Mouse (Mus musculus): ENCODE data around the gene Ifi206.
"Not testable (repeated sequence)": the region's sequence is repeated elsewhere in the genome, so short reads cannot be mapped to it uniquely, and the experiment has no call there.

Ifi206 gene

GRCm38 (mm10) chr1:173490812-173491480, at the start of gene Ifi206:
Gene Ifi206 (minus strand): TSS chr1:173491041.
- not testable (repeated sequence) for DNase-seq

GRCm38 (mm10) chr1:173535791-173536190, 45.0 kb upstream of the Ifi206 start, which contains the start of gene Ifi214:
Gene Ifi214 (minus strand): TSS chr1:173535957.
- DNase-seq, result not testable (repeated sequence)

- DNase-seq, result no peak
Measured at GRCm38 (mm10) chr1:173521452-173521851, 30.6 kb upstream of the Ifi206 start.

GRCm38 (mm10) chr1:173510595-173510994, 19.8 kb upstream of the Ifi206 start:
- DNase-seq, result not testable (repeated sequence)

- not testable (repeated sequence) for DNase-seq
Measured at GRCm38 (mm10) chr1:173491483-173491882, 642 bp upstream of the Ifi206 start.

- DNase-seq, result not testable (repeated sequence)
Measured at GRCm38 (mm10) chr1:173481182-173481574, 9.7 kb downstream of the Ifi206 start.

GRCm38 (mm10) chr1:173480399-173481181, 10.3 kb downstream of the Ifi206 start:
- DNase-seq, result not testable (repeated sequence)

- no peak for DNase-seq
Measured at GRCm38 (mm10) chr1:173456761-173457160, 34.1 kb downstream of the Ifi206 start.

GRCm38 (mm10) chr1:173456139-173456754, 34.6 kb downstream of the Ifi206 start:
- DNase-seq, result peak; percentile 36

GRCm38 (mm10) chr1:173451665-173452064, 39.2 kb downstream of the Ifi206 start:
- no peak for DNase-seq

- no peak for DNase-seq
Measured at GRCm38 (mm10) chr1:173450621-173451020, 40.2 kb downstream of the Ifi206 start.

- DNase-seq, result no peak
Measured at GRCm38 (mm10) chr1:173447067-173447466, 43.8 kb downstream of the Ifi206 start.

- no peak for DNase-seq
Measured at GRCm38 (mm10) chr1:173443061-173443460, 47.8 kb downstream of the Ifi206 start.

GRCm38 (mm10) chr1:173441210-173441609, 49.6 kb downstream of the Ifi206 start:
- no peak for DNase-seq

GRCm38 (mm10) chr1:173440681-173441080, 50.2 kb downstream of the Ifi206 start:
- DNase-seq, result no peak

- no peak for DNase-seq
Measured at GRCm38 (mm10) chr1:173437161-173437953, 53.5 kb downstream of the Ifi206 start.

- DNase-seq, result no peak
Measured at GRCm38 (mm10) chr1:173432411-173432810, 58.4 kb downstream of the Ifi206 start.

- DNase-seq, result no peak
Measured at GRCm38 (mm10) chr1:173429995-173430699, 60.7 kb downstream of the Ifi206 start.

- no peak for DNase-seq
Measured at GRCm38 (mm10) chr1:173427385-173427784, 63.5 kb downstream of the Ifi206 start.

GRCm38 (mm10) chr1:173426345-173426744, 64.5 kb downstream of the Ifi206 start:
- no peak for DNase-seq

GRCm38 (mm10) chr1:173420374-173420773, 70.5 kb downstream of the Ifi206 start:
- no peak for DNase-seq

All from kidney, postnatal 14 days (tissue).